Mouse (Mus musculus) layer of hippocampus, adult 9-10 months (tissue): ENCODE data around the gene Hist1h4j.
"Not testable (repeated sequence)": the region's sequence is repeated elsewhere in the genome, so short reads cannot be mapped to it uniquely, and the experiment has no call there.

ENCODE experiments used
- DNase-seq: peaks from one replicate; pipeline ENCODE4 v3.0.0; 2022; ENCODE audit warnings: low spot score

Gene Hist1h4j

GRCm38 (mm10) chr13:21727948-21728572 lies 6.8 kb upstream of the Hist1h4j start:
- DNase-seq, result no peak

DNA sequence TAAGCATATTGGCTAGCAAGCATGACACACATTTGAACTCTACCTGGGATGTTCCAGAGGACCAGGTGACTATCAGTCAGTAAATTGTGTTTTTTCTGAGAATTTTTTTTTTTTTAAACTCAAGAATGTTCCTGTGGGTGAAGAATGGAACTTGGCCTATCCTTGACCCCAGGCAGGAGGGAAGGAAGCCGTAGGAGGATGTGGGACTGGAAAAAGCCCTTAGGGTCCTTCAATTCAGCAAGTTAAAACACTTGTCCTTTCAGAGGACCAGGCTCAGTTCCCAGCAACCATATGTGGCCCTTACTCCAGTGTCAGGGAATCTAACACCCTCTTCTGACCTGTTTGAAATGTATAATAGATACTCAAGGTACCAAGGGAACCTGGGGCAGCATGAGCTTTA lies 5.3 kb upstream of the Hist1h4j start:
- DNase-seq, result no peak

DNA sequence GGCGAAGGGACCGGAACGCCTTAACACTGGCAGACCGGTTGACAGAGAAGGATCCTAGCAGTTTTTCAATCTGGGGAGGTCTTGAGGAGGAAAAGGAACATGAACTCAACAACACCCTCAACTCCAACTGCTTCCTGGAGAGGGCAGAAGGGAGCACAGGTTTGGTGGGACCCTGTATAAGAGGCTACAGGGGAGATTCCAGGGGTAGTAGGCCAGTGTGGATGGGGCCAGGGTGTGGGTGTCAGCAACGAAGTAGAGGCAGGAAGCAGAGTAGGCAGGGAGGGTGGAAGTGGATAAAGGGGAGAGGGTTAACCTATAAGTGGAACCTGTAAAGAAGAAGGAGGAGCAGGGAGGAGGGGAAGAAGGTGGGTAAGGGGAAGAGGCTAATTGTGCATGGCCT lies 1.4 kb upstream of the Hist1h4j start:
- DNase-seq, result no peak

DNA sequence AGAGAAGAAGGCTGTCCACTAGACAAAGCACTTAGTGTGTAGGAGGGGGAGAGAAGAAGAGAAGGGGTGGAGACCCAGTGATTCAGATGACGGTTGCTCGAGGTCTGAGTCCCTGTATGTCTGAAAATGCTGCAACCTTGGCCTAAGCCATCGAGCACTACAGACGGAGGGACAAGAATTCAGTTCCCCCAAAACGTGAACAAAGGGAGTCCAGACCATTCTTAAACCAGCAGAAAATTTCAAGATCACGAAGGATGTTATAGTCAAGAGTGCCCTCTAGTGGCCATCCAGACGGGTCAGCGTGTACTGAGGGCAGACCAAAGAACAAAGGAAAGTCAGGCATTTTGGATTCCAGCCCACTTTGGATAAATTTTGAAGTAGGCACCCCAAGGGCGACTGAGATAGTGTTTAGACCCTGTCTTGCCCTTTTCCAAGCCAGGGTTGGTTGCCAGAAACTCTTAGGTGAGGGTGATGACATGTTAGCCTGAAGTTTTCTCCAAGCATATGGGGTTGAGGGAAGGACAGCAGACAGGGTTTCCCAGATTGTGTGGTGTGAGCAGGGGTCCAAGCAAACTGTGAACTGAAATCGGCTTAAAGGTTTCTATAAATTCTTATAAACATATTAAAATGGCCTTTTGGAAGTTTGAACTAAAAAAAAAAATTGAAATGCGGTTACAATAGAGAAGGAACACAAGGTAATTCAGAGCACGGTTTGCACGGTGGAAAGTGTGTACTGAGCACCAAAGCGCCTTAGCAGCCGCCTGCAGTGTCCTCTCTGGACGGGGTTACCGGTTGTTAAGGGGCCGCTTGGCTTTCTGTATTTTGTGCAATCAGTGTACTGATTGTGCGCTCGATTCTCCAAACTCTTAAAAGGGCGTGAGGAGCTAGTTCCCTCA lies 606 bp upstream of the Hist1h4j start:
- DNase-seq, result no peak

- DNase-seq, result no peak
Measured at GRCm38 (mm10) chr13:21745006-21745405, 10.1 kb downstream of the Hist1h4j start.

DNA sequence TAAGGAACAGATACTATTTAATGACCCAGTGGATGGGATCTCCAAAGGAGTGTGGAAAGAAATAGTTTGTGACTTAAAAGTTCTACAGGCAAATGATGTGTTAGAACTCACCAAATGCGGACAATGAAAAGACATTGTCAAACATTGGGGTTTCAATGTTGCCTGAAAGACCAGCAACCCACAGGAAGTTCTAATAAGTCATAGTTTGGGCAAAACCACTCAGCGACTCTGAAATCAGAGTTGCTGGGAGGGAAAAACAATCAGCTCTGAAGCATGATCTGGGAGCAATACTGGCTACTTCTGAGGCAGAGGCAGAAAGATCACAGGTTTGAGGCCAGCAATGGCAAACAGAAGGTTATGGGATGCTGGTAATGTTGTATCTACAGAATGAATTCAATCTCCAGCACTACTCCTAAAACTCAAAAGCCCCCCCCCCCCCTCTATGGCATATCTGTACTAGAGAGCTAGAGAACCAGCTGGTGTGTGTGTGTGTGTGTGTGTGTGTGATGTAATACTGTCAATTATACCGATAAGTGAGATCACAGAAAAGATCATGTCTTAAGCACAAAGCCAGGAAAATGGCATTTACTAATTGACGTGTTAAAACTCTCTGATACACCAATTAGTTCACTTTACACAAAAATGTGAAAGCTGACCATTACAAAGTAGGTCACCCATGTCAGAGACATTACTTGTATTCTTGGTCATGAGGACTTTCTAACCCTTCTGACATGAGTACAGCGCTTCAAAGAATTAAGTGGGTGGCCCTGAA lies 14.7 kb downstream of the Hist1h4j start:
- no peak for DNase-seq

DNA sequence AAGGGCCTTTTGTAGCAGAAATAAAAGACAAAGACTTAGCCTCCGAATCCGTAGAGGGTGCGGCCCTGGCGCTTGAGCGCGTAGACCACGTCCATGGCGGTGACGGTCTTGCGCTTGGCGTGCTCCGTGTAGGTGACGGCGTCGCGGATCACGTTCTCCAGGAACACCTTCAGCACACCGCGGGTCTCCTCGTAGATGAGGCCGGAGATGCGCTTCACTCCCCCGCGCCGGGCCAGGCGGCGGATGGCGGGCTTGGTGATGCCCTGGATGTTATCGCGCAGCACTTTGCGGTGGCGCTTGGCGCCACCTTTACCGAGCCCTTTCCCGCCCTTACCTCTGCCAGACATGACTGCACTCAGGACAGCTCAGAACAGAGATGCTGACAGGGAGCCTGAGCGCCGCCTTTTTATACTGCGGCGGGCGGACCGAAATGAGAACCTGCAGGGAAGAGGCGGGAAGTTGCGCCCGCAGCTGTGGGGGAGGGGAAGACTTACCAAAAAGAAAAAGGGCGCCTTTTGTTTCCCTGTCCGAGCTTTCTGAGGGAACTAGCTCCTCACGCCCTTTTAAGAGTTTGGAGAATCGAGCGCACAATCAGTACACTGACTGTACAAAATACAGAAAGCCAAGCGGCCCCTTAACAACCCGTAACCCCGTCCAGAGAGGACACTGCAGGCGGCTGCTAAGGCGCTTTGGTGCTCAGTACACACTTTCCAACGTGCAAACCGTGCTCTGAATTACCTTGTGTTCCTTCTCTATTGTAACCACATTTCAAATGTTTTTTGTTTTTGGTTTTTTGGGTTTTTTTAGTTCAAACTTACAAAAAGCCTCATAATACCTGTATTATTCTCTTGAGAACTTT lies 15.5 kb downstream of the Hist1h4j start, which contains the start of gene Hist1h4k:
Gene Hist1h4k, minus strand, starts transcription at position 347 of the 859 bp plus-strand sequence.
- DNase-seq, result peak; percentile 90

DNA sequence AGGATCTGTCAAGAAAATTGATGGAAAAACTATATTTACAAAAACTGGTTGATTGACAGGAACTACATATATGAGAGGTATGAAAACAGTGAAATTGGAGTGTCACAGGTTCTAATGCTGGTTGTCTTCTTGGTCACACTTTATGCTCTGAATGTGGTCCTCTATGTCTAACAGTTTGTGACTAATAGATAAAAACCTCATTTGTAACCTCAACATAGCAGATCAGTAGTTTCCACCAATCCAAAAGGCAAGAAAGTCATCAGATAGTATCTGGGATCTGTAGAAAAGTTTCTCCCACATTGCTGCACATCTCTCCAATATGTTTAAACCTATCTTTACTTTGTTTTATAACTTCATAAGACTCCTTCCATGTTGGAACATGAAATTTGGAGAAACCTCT lies 16.6 kb downstream of the Hist1h4j start:
- DNase-seq, result no peak

GRCm38 (mm10) chr13:21751827-21752226 lies 17.0 kb downstream of the Hist1h4j start:
- DNase-seq, result no peak

DNA sequence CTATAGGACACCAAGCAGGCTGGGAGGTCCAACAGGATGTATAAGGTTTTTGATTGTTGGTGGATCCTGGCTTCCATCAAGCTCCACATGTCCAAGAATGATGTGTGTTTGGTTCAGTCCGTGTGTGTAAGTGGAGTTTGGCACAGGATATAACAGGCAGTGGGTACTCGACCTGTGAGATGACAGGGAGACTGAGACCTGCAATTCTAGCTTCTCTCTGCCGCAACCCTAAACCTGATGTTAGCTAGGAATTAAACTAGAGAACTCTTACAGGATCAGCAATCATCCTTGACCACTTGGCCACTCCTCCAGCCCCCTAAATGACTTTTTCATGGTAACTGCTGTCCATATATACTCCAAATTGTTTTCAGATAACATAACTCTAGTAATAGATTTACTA lies 17.5 kb downstream of the Hist1h4j start:
- DNase-seq, result no peak

GRCm38 (mm10) chr13:21753051-21753523 lies 18.2 kb downstream of the Hist1h4j start:
- DNase-seq, result no peak

DNA sequence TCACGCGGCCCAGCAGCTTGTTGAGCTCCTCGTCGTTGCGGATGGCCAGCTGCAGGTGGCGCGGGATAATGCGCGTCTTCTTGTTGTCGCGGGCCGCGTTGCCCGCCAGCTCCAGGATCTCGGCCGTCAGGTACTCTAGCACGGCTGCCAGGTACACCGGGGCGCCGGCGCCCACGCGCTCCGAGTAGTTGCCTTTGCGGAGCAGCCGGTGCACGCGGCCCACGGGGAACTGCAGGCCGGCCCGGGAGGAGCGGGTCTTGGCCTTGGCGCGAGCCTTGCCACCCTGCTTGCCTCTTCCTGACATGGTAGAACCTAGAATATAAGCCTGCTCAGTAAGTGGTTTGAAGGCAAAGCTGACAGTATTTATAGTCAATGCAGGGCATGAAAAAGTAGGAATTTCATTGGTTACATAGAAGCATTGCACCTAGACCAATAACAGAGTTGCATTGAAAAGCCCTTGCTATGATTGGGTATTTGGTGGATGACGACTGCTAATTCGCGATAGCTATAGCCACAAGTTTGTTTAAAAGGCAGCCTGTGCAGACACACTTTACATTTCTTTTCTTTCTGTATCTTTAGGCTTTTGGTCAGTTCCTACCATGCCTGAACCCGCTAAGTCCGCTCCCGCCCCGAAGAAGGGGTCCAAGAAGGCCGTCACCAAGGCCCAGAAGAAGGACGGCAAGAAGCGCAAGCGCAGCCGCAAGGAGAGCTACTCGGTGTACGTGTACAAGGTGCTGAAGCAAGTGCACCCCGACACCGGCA lies 18.8 kb downstream of the Hist1h4j start, which contains the start of the genes Hist1h2ak and Hist1h2bn:
Gene Hist1h2ak, minus strand, starts transcription at position 304 of the 762 bp plus-strand sequence.
Gene Hist1h2bn, plus strand, starts transcription at position 600 of the 762 bp plus-strand sequence.
- peak; percentile 86 for DNase-seq

GRCm38 (mm10) chr13:21754294-21755001 lies 19.6 kb downstream of the Hist1h4j start:
- not testable (repeated sequence) for DNase-seq

GRCm38 (mm10) chr13:21755707-21756106 lies 20.8 kb downstream of the Hist1h4j start:
- no peak for DNase-seq

DNA sequence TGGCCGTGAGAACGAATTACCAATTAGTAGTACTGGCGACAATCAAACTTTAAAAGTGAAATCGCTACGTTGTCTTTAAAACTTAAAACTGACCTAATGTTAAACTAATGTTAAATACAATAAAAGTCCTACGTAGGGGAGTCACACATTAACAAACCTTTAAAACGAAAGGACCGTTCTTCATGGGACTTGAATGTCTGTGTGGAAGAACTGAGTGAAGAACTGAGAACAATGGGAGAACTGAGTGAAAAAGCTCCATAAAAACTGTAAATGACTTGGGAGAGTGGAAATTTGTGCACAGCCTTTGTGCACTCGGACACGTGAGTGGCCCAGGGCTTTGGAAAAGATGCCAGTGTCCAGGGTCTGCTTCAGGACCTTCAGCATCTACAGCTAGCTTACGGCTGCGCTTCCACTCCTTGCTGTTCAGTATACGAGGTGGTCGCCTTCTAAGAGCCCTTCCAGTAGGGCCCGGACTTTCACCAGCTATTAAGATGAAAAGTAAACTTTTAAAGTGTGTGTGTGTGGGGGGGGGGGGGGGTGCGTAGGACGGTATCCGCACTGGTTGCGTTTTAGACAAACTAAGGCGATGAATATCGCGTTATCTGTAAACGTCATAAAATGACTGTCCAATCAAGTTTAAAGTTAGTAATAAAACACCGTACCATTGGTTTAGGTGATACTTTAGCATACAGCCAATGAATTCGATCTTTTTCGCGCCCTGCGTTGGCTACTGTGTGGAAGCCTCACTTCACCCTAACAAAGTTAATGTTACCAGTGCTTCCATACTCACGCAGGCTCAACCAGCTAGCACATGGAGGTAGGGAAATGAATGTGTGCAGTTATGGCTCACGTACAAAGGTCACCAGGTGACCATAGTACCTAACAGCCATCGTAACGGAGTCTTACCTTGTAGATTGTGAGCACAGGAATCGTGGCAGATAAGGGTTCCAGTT lies 44.2 kb downstream of the Hist1h4j start:
- DNase-seq, result peak; percentile 74

DNA sequence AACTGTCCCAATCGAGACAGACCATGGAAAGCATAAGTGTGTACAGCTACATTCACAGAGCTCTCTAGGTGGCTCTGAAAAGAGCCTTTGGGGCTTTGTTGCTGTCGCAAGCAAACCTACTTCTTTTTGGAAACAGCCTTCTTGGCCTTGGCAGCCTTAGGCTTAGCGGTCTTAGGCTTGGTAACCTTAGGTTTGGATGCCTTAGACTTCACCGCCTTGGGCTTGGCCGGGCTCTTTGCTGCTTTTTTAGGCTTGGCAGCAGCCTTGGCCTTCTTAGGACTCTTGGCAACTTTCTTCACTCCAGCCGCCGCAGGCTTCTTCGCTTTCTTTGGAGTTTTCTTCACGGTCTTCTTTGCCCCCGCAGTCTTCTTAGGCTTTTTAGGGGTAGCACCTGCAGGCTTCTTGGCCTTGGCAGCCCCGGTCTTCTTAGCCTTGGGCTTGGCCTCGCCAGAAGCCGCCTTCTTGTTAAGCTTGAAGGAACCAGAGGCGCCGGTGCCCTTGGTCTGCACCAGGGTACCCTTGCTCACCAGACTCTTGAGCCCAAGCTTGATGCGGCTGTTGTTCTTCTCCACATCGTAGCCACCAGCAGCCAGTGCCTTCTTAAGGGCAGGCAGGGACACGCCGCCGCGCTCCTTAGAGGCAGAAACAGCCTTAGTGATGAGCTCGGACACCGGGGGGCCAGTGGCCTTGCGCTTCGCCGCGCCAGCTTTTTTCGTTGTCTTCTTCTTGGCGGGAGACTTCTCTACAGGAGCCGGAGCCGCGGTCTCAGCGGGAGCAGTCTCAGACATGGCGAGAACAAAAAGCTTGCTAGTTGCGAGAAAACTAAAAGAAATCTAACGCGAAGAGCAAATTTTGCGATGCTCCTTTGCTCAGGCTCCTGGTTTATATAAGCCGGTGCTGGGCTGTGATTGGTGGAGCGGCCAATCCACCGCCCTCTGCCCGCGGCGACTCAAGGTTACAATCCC lies 45.2 kb downstream of the Hist1h4j start, which contains the start of gene Hist1h1b:
Gene Hist1h1b, minus strand, starts transcription at position 859 of the 965 bp plus-strand sequence.
- DNase-seq, result no peak

DNA sequence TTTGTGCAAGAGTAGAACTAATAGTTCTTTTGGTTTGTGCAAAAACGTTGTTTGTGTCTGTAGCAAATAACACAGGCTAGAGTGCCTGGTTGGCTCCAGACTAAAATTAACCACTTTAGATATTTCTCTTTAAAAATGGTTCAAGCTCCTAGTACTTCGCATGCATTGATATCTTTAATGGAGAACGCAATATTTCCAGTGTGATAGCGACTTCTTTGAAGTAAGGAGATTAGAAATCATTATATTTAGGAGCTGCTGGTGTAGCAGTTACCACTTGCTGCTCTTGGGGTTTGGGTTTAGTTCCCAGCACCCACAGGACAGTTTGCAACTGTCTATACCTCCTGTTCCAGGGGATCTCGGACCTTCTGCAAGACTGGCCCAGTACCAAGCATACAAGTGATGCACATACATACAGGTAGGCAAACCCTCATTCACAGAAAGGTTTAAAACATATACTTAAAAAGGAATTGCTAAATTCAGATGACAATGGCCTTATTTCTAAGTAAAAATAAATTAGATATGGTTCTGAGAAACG lies 46.2 kb downstream of the Hist1h4j start:
- DNase-seq, result no peak
